Mouse (Mus musculus) thymus, postnatal 0 days (tissue): ENCODE data around the gene Igf2bp3. TPM values are rescaled to one million over a fixed set of nuclear protein-coding genes. Genes with fewer than 3 reads are reported as not detected.

Experiments used
- DNase-seq: peaks from one replicate; pipeline ENCODE4 v3.0.0-alpha.2; 2015; ENCODE audit warnings: low spot score
- polyA plus RNA-seq: library from polyadenylated mRNA; unstranded; fragments of >200 nt; fragmentation: Nextera tagmentation; extraction: Ambion mirVana; gene quantifications from 2 replicates; pipeline ENCODE4 v1.2.1, GENCODE M21; 2015

Igf2bp3 gene
- polyA plus RNA-seq, 1 experiment from 2014 or later = 71.3 TPM

- no peak for DNase-seq
Measured at GRCm38 (mm10) chr6:49077894-49078293, 136.9 kb downstream of the Igf2bp3 start.

GRCm38 (mm10) chr6:49074117-49074490 is 140.7 kb downstream of the Igf2bp3 start:
- peak; percentile 42 for DNase-seq

GRCm38 (mm10) chr6:49073304-49074116 is 141.2 kb downstream of the Igf2bp3 start, which contains the start of gene Malsu1:
Malsu1 (plus strand) TSS chr6:49073795.
- peak; percentile 92 for DNase-seq

- DNase-seq = no peak
Measured at GRCm38 (mm10) chr6:49068361-49068760, 146.4 kb downstream of the Igf2bp3 start.

- peak; percentile 79 for DNase-seq
Measured at GRCm38 (mm10) chr6:49057053-49058021, 157.4 kb downstream of the Igf2bp3 start.

- no peak for DNase-seq
Measured at GRCm38 (mm10) chr6:49056009-49056408, 158.7 kb downstream of the Igf2bp3 start.

GRCm38 (mm10) chr6:49055256-49055733 is 159.5 kb downstream of the Igf2bp3 start:
- no peak for DNase-seq

- peak; percentile 41 for DNase-seq
Measured at GRCm38 (mm10) chr6:49052191-49052590, 162.6 kb downstream of the Igf2bp3 start.

GRCm38 (mm10) chr6:49050677-49051410 is 163.9 kb downstream of the Igf2bp3 start:
- DNase-seq = no peak

- no peak for DNase-seq
Measured at GRCm38 (mm10) chr6:49048395-49048794, 166.4 kb downstream of the Igf2bp3 start.

- no peak for DNase-seq
Measured at GRCm38 (mm10) chr6:49047848-49048247, 166.9 kb downstream of the Igf2bp3 start.

- no peak for DNase-seq
Measured at GRCm38 (mm10) chr6:49046976-49047375, 167.8 kb downstream of the Igf2bp3 start.

GRCm38 (mm10) chr6:49046502-49046901 is 168.3 kb downstream of the Igf2bp3 start:
- DNase-seq = no peak

GRCm38 (mm10) chr6:49039470-49040180 is 175.1 kb downstream of the Igf2bp3 start:
- peak; percentile 65 for DNase-seq

GRCm38 (mm10) chr6:49037268-49037662 is 177.5 kb downstream of the Igf2bp3 start:
- no peak for DNase-seq

- peak; percentile 39 for DNase-seq
Measured at GRCm38 (mm10) chr6:49036275-49037267, 178.2 kb downstream of the Igf2bp3 start, which contains the start of gene Gpnmb. Gpnmb (plus strand) TSS chr6:49036546.
